In genomic region chr10:99269301-99269701, GRCm38 (mm10) we compare ENCODE assay signal across 7 mouse cellular contexts. TPM values are rescaled to one million over a fixed set of nuclear protein-coding genes. Genes with fewer than 3 reads are reported as not detected.
DNase-seq lines count a peak whose midpoint lies in the region; ATAC-seq lines count a peak whose summit lies in the region.

No protein-coding gene starts in this region.

- DNase-seq in neural tube, embryonic 11.5 days (ENCODE audit: low spot score): peak; percentile 59
- no peak for DNase-seq in neural tube, embryonic 10.5 days (ENCODE audit: extremely low spot score, low spot score)
- no peak for DNase-seq in limb, embryonic 11.5 days (ENCODE audit: low spot score)
- DNase-seq in thymus, postnatal 4 days: no peak
- no peak for DNase-seq in ovary, postnatal 14 days (ENCODE audit: low spot score)

- H3K4me3 ChIP-seq in neural tube, embryonic 11.5 days (ENCODE audit: low read depth, low read length): no peak overlapping the region
- H3K4me3 ChIP-seq in forebrain, embryonic 13.5 days: no peak overlapping the region
- H3K4me3 ChIP-seq in limb, embryonic 11.5 days (ENCODE audit: low read depth, low read length): no peak overlapping the region
- H3K4me3 ChIP-seq in neural tube, embryonic 14.5 days (ENCODE audit: low read depth, low read length): no peak overlapping the region

- H3K9me3 ChIP-seq in neural tube, embryonic 11.5 days (ENCODE audit: control insufficient read depth, low read length): no peaks in the 10 kb centered on the region
- H3K9me3 ChIP-seq in forebrain, embryonic 13.5 days (replicated peaks): no peaks in the 10 kb centered on the region
- H3K9me3 ChIP-seq in limb, embryonic 11.5 days (ENCODE audit: control insufficient read depth, low read length): no peaks in the 10 kb centered on the region
- no peaks in the 10 kb centered on the region for H3K9me3 ChIP-seq in neural tube, embryonic 14.5 days (ENCODE audit: control insufficient read depth, low read length)

- peak overlapping the region; percentile 73 for H3K27ac ChIP-seq in neural tube, embryonic 11.5 days (ENCODE audit: low read depth, low read length)
- peak overlapping the region; percentile 80 for H3K27ac ChIP-seq in forebrain, embryonic 13.5 days
- peak overlapping the region; percentile 92 for H3K27ac ChIP-seq in limb, embryonic 11.5 days (replicated peaks; ENCODE audit: low read depth, low read length)
- 0 out of 2 replicates have a peak overlapping the region, but pooled peaks have one; percentile 17 for H3K27ac ChIP-seq in neural tube, embryonic 14.5 days (ENCODE audit: low read depth, low read length)

- no peak overlapping the region for H3K4me2 ChIP-seq in neural tube, embryonic 11.5 days (ENCODE audit: low read depth)
- peak overlapping the region; percentile 42 for H3K4me2 ChIP-seq in forebrain, embryonic 13.5 days
- peak overlapping the region; percentile 22; the same call in 1 of the 2 replicates for H3K4me2 ChIP-seq in limb, embryonic 11.5 days (ENCODE audit: low read depth, severe bottlenecking)
- H3K4me2 ChIP-seq in neural tube, embryonic 14.5 days (ENCODE audit: low read depth, low read length): no peak overlapping the region

- H3K27me3 ChIP-seq in neural tube, embryonic 11.5 days (ENCODE audit: control insufficient read depth, insufficient read depth, low read length): no peaks in the 10 kb centered on the region
- peaks cover 30% of the 10 kb centered on the region for H3K27me3 ChIP-seq in forebrain, embryonic 13.5 days
- H3K27me3 ChIP-seq in limb, embryonic 11.5 days (ENCODE audit: control insufficient read depth, insufficient read depth, low read length): no peaks in the 10 kb centered on the region
- no peaks in the 10 kb centered on the region for H3K27me3 ChIP-seq in neural tube, embryonic 14.5 days (ENCODE audit: control insufficient read depth, insufficient read depth, low read length)

- H3K36me3 ChIP-seq in neural tube, embryonic 11.5 days (ENCODE audit: control insufficient read depth, insufficient read depth, low read length): no peaks in the 10 kb centered on the region
- no peaks in the 10 kb centered on the region for H3K36me3 ChIP-seq in forebrain, embryonic 13.5 days (ENCODE audit: poor library complexity, severe bottlenecking)
- no peaks in the 10 kb centered on the region for H3K36me3 ChIP-seq in limb, embryonic 11.5 days (ENCODE audit: control insufficient read depth, insufficient read depth, low read length)
- H3K36me3 ChIP-seq in neural tube, embryonic 14.5 days (ENCODE audit: control insufficient read depth, insufficient read depth, low read length): no peaks in the 10 kb centered on the region

- 0 out of 2 replicates have a peak overlapping the region, but pooled peaks have one; percentile 0 for H3K9ac ChIP-seq in neural tube, embryonic 11.5 days (ENCODE audit: low read length)
- H3K9ac ChIP-seq in forebrain, embryonic 13.5 days: peak overlapping the region; percentile 30
- H3K9ac ChIP-seq in limb, embryonic 11.5 days (ENCODE audit: low read length): peak overlapping the region; percentile 38; the same call in 1 of the 2 replicates
- no peak overlapping the region for H3K9ac ChIP-seq in neural tube, embryonic 14.5 days (replicated peaks; ENCODE audit: low read depth, low read length)

- peak; percentile 58 for ATAC-seq in neural tube, embryonic 11.5 days (ENCODE audit: insufficient read depth, low FRiP score, low TSS enrichment)
- peak; percentile 65 for ATAC-seq in forebrain, embryonic 13.5 days
- peak; percentile 76 for ATAC-seq in limb, embryonic 11.5 days (ENCODE audit: insufficient number of reproducible peaks, low FRiP score, low TSS enrichment, low read depth)
- ATAC-seq in neural tube, embryonic 14.5 days (ENCODE audit: low read depth): no peak

- peaks cover 50% of the 10 kb centered on the region for H3K4me1 ChIP-seq in neural tube, embryonic 11.5 days (ENCODE audit: control insufficient read depth, insufficient read depth, low read length)
- H3K4me1 ChIP-seq in forebrain, embryonic 13.5 days: peaks cover 43% of the 10 kb centered on the region
- peaks cover 27% of the 10 kb centered on the region for H3K4me1 ChIP-seq in limb, embryonic 11.5 days (ENCODE audit: control insufficient read depth, insufficient read depth, low read length)
- H3K4me1 ChIP-seq in neural tube, embryonic 14.5 days (ENCODE audit: control insufficient read depth, insufficient read depth, low read length): peaks cover 7% of the 10 kb centered on the region; the same call in 1 of the 2 replicates

- 1% methylated on average over 4 of the region's 4 CpGs for WGBS in neural tube, embryonic 11.5 days
- 0% methylated on average over 4 of the region's 4 CpGs for WGBS in forebrain, embryonic 13.5 days
- WGBS in limb, embryonic 11.5 days: 4% methylated on average over 4 of the region's 4 CpGs
- WGBS in neural tube, embryonic 14.5 days: 2% methylated on average over 4 of the region's 4 CpGs

RNA-seq across cellular contexts. Expression of gene Dusp6, which starts 6.3 kb away (rescaled TPM):
- 57.5 and 62.0 TPM in 2 replicates for polyA plus RNA-seq in neural tube, embryonic 11.5 days (2014; fragmentation: Nextera tagmentation; extraction: Ambion mirVana)
- 24.9 and 26.8 TPM in 2 replicates for polyA plus RNA-seq in forebrain, embryonic 13.5 days (2015; fragmentation: Nextera tagmentation; extraction: Ambion mirVana)
- polyA plus RNA-seq in limb, embryonic 11.5 days (2014; fragmentation: Nextera tagmentation; extraction: Ambion mirVana): 187 and 207 TPM in 2 replicates
- 20.3 and 27.6 TPM in 2 replicates for polyA plus RNA-seq in neural tube, embryonic 14.5 days (2014; fragmentation: Nextera tagmentation; extraction: Ambion mirVana)

Comparison
In these comparisons a context has a peak if more than half of its experiments do, and no peak if none do; other contexts are left out.
1. H3K27ac ChIP-seq: peak in every context shown above with its lines; median percentile 92 in limb, embryonic 11.5 days; 80 in forebrain, embryonic 13.5 days; 73 in neural tube, embryonic 11.5 days; 17 in neural tube, embryonic 14.5 days.
2. H3K4me2 ChIP-seq: peak in forebrain, embryonic 13.5 days (single experiment) and limb, embryonic 11.5 days (single experiment); none in neural tube, embryonic 11.5 days (single experiment) and neural tube, embryonic 14.5 days (single experiment).